Mouse (Mus musculus) neutrophil, adult 5-6 weeks (primary cell): ENCODE results near the gene Ugt1a6b. TPM values are rescaled to one million over a fixed set of nuclear protein-coding genes. Genes with fewer than 3 reads are reported as not detected.

Experiments used
- ATAC-seq: fragments of 151-379, 151-347 bp; 2 replicates; pipeline ENCODE4 v1.8.0; 2017; ENCODE audit warnings: mild to moderate bottlenecking, moderate TSS enrichment; ENCODE audit not compliant: insufficient number of reproducible peaks, poor library complexity, low FRiP score, severe bottlenecking; ENCODE audit errors: extremely low read depth
- total RNA-seq: library from RNA; stranded (forward); fragments of 200-1000 nt; gene quantifications from 2 replicates; pipeline ENCODE4 v1.2.3, GENCODE M21; 2017

The Ugt1a6b gene
- total RNA-seq, 1 experiment from 2014 or later: 8.6 TPM

DNA sequence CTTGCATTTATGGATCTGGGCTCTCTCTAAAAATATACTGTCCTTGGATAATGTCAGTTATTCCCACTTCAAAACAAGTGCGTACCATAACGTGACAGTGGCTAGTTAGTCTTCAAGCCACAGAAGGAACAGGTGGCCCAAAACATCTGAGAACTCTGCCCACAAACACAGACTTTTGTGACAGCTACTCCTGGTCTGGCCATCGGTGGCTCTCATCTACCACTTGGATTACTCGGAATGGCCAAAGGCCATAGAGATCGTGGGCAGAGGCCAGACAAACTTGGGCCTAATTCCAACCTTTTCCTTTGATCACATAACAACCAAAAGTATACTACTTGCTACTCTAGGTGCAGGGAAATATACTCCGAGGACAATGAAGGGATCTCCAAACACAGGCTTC, 165.0 kb downstream of the Ugt1a6b start:
- ATAC-seq: no peak

Other genes with a start within 250 kb of the Ugt1a6b start
- gene Dgkd, start 250.0 kb upstream of the Ugt1a6b start, total RNA-seq: 254 and 301 TPM in 2 replicates
- 24.6 and 27.8 TPM in 2 replicates for gene Usp40, start 94.7 kb upstream of the Ugt1a6b start, total RNA-seq
- gene Ugt1a10, start 47.9 kb upstream of the Ugt1a6b start, total RNA-seq: not detected in 2 replicates
- gene Ugt1a9, start 32.5 kb upstream of the Ugt1a6b start, total RNA-seq: not detected in 2 replicates
- gene Ugt1a8, start 15.4 kb upstream of the Ugt1a6b start, total RNA-seq: not detected in 2 replicates
- gene Ugt1a7c, start 8.2 kb upstream of the Ugt1a6b start, total RNA-seq: 123 TPM in 2 replicates
- gene Ugt1a6a, start 31.6 kb downstream of the Ugt1a6b start, total RNA-seq: 14.0 and 14.7 TPM in 2 replicates
- gene Ugt1a5, start 62.8 kb downstream of the Ugt1a6b start, total RNA-seq: 2.8 TPM in 2 replicates
- 1.0 and 1.1 TPM in 2 replicates for gene Ugt1a2, start 97.3 kb downstream of the Ugt1a6b start, total RNA-seq
- gene Dnajb3, start 102.5 kb downstream of the Ugt1a6b start, total RNA-seq: not detected in 2 replicates
- gene Ugt1a1, start 108.7 kb downstream of the Ugt1a6b start, total RNA-seq: 1.1 and 3.5 TPM in 2 replicates
- gene Mroh2a, start 123.7 kb downstream of the Ugt1a6b start, total RNA-seq: 0.35 and 0.49 TPM in 2 replicates
- 72.4 and 80.5 TPM in 2 replicates for gene Hjurp, start 174.4 kb downstream of the Ugt1a6b start, total RNA-seq
- not detected in 2 replicates for gene Trpm8, start 174.4 kb downstream of the Ugt1a6b start, total RNA-seq